Mouse (Mus musculus) testis, adult 2 months (tissue): ENCODE results near the gene Il3. TPM values are rescaled to one million over a fixed set of nuclear protein-coding genes. Genes with fewer than 3 reads are reported as not detected.

Experiments used
- H3K27ac ChIP-seq: fragments of 200-500 bp; 2 replicates; pipeline ENCODE4 v1.5.1; 2012; ENCODE audit warnings: low read depth, low read length; ENCODE audit not compliant: control insufficient read depth, insufficient read depth
- H3K27me3 ChIP-seq: fragments of 200-500 bp; 2 replicates; pipeline ENCODE4 v1.6.1; 2012; ENCODE audit warnings: mild to moderate bottlenecking, low read length, moderate library complexity; ENCODE audit not compliant: control insufficient read depth, insufficient read depth
- H3K36me3 ChIP-seq: fragments of 200-500 bp; 2 replicates; pipeline ENCODE4 v1.6.1; 2012; ENCODE audit warnings: mild to moderate bottlenecking, low read length; ENCODE audit not compliant: control insufficient read depth, insufficient read depth
- H3K4me1 ChIP-seq: fragments of 200-500 bp; 2 replicates; pipeline ENCODE4 v1.6.1; 2012; ENCODE audit warnings: low read length; ENCODE audit not compliant: control insufficient read depth, insufficient read depth
- H3K4me3 ChIP-seq: fragments of 200-500 bp; 2 replicates; pipeline ENCODE4 v1.5.1; 2012; ENCODE audit warnings: low read depth, mild to moderate bottlenecking, low read length, moderate library complexity, mixed read lengths; ENCODE audit not compliant: control insufficient read depth
- CTCF ChIP-seq: fragments of 200-500 bp; IDR thresholded peaks from 2 replicates; pipeline ENCODE4 v1.5.1; 2012; ENCODE audit warnings: low read depth, mild to moderate bottlenecking, inconsistent platforms, low read length, moderate library complexity; ENCODE audit not compliant: control insufficient read depth, insufficient read depth, insufficient replicate concordance
- POLR2A ChIP-seq: fragments of 200-500 bp; IDR thresholded peaks from 2 replicates; pipeline ENCODE4 v1.6.1; 2012; ENCODE audit warnings: low read depth, mild to moderate bottlenecking, inconsistent platforms, low read length, moderate library complexity; ENCODE audit not compliant: control insufficient read depth
- polyA plus RNA-seq: library from polyadenylated mRNA; depleted of rRNA; stranded (reverse); fragments of >200 nt; gene quantifications from 2 replicates; pipeline ENCODE4 v1.2.3, GENCODE M21; 2012; rRNA removed

Il3 gene
- polyA plus RNA-seq, 1 experiment: not detected

DNA sequence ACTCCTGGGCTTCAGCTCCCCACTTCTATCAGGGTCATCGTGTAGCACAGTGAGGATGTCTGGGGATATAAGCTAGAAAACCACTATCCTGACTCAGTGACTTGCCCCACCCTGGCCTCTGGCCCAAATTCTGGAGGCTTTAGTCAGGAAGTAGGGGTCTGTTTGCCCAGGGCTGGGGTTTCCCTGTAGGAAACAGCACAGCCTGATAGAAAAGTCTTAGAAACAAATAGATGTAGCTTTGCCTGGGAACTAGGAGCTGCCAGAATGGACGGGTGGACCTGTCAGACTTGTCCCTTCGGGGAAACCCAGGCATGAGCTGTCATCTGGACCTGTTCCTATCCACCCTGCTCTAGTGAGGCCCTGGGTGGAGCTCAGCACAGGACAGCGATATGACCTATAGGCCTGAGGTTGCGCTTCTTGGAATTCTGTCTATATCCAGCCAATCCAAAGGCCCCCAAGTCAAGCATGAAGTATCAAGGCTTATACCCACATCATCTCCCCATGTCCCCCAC lies 42.5 kb downstream of the Il3 start:
- no peaks in the 10 kb centered on the region for H3K36me3 ChIP-seq
- no peak for TF ChIP-seq CTCF
- no peak for TF ChIP-seq POLR2A
- H3K4me3 ChIP-seq: no peak overlapping the region
- no peak overlapping the region for H3K27ac ChIP-seq
- H3K27me3 ChIP-seq: no peaks in the 10 kb centered on the region
- no peaks in the 10 kb centered on the region; the same call in 1 of the 2 replicates for H3K4me1 ChIP-seq

- Histone ChIP-seq H3K4me1 (no peaks in the 10 kb centered on the region; the same call in 1 of the 2 replicates), H3K4me3 (no peak overlapping the region), H3K27me3 (no peaks in the 10 kb centered on the region), H3K36me3 (no peaks in the 10 kb centered on the region), H3K27ac (no peak overlapping the region)
- TF ChIP-seq POLR2A: no peak
- no peak for TF ChIP-seq CTCF
These were observed 43.2 kb downstream of the Il3 start for GRCm38 (mm10) chr11:54223637-54224474.

DNA sequence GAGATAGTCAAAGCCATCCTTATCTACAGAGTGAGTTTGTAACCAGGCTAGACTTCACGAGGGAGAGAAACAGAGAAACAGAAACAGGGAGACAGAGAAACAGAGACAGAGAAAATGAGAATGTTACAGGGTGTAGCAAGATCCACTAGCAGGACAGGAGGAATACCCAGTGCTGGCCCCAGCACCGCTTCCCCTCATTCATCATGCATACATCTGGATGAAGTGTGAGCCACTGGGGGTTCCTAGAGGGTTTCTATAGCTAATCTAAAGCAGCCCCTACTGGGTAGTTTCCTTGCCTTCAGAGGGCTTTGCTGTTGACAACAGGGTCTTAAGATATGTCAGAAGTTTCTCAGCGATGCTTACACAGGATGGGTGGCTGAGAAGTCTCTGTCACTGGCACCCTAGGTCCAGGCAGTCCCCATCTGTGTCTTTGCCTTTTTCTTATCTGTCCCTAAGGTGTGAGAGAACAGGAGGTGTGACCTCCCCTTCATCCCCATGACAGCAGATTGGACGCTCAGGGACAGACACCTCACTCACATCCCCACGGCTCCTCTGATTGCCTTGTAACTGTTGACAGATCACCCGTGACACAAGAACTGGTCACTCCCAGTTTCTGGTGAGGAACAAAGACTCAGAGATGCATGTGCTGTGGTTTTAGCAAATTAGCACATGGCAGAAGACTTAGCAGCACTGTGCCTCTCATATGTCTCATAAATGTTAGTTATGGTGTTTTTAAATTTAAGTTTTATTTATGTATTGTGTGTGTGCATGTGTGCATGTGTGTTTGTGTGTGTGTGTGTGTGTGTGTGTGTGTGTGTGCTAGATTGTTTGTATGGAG lies 47.0 kb downstream of the Il3 start:
- Histone ChIP-seq H3K4me1 (no peaks in the 10 kb centered on the region; the same call in 1 of the 2 replicates), H3K27ac (no peak overlapping the region), H3K4me3 (no peak overlapping the region), H3K27me3 (no peaks in the 10 kb centered on the region), H3K36me3 (no peaks in the 10 kb centered on the region)
- TF ChIP-seq CTCF: no peak
- no peak for TF ChIP-seq POLR2A

- Histone ChIP-seq H3K36me3 (no peaks in the 10 kb centered on the region), H3K27ac (no peak overlapping the region), H3K4me3 (no peak overlapping the region), H3K4me1 (no peaks in the 10 kb centered on the region), H3K27me3 (no peaks in the 10 kb centered on the region)
- no peak for TF ChIP-seq CTCF
- no peak for TF ChIP-seq POLR2A
These were observed 47.9 kb downstream of the Il3 start for GRCm38 (mm10) chr11:54219191-54219590.

- H3K4me3 ChIP-seq: peak overlapping the region; percentile 54
- TF ChIP-seq CTCF (no peak), POLR2A (no peak)
- no peaks in the 10 kb centered on the region for H3K4me1 ChIP-seq
- H3K27ac ChIP-seq: no peak overlapping the region
- H3K36me3 ChIP-seq: no peaks in the 10 kb centered on the region
- H3K27me3 ChIP-seq: no peaks in the 10 kb centered on the region
These were observed 49.7 kb downstream of the Il3 start for GRCm38 (mm10) chr11:54217384-54217783.

DNA sequence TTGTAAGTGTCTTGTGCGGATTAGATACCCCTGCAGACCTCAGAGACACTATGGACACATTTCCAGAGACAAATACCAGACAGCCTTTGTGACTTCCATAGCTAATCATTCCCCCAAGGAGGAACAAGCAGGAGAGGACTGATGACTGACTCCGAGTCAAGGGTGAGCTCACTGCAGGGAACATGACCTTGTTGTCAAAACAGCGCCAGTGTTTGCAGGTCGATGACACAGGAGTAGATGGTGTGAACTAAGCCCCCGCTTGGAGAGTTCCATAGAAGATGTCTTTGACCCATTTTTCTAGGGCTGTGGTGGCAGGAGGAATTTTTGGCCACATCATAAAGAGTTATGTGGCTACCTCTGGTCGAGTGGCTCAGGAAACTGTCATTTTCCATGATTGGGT lies 51.0 kb downstream of the Il3 start:
- H3K4me1 ChIP-seq: no peaks in the 10 kb centered on the region
- no peaks in the 10 kb centered on the region for H3K36me3 ChIP-seq
- peak overlapping the region; percentile 8; the same call in 1 of the 2 replicates for H3K4me3 ChIP-seq
- TF ChIP-seq CTCF (no peak), POLR2A (no peak)
- H3K27ac ChIP-seq: no peak overlapping the region
- H3K27me3 ChIP-seq: no peaks in the 10 kb centered on the region

Other genes starting within 250 kb of the Il3 start
- 0.47 and 0.57 TPM in 2 replicates for gene Slc22a4, start 239.2 kb downstream of the Il3 start, polyA plus RNA-seq
- gene Pdlim4, start 198.3 kb downstream of the Il3 start, polyA plus RNA-seq: 4.4 and 7.2 TPM in 2 replicates
- 6.3 and 7.8 TPM in 2 replicates for gene P4ha2, start 167.2 kb downstream of the Il3 start, polyA plus RNA-seq
- gene Csf2, start 17.6 kb downstream of the Il3 start, polyA plus RNA-seq: not detected in 2 replicates
- gene Acsl6, start 36.5 kb upstream of the Il3 start, polyA plus RNA-seq: 66.4 and 84.2 TPM in 2 replicates
- 3.6 and 5.7 TPM in 2 replicates for gene Meikin, start 103.4 kb upstream of the Il3 start, polyA plus RNA-seq
- gene Fnip1, start 170.9 kb upstream of the Il3 start, polyA plus RNA-seq: 8.1 and 9.8 TPM in 2 replicates